Mouse (Mus musculus) liver, embryonic 16.5 days (tissue): Measurements from ENCODE around the gene Cnpy1. TPM values are rescaled to one million over a fixed set of nuclear protein-coding genes. Genes with fewer than 3 reads are reported as not detected.

ENCODE experiments used
- ATAC-seq: fragments of 200-750 bp; cut with Nextera tagmentation; 2 replicates; pipeline ENCODE4 v1.8.0; 2017; ENCODE audit warnings: low read depth, mild to moderate bottlenecking, moderate number of reproducible peaks, moderate library complexity
- H3K27ac ChIP-seq: fragments of 300-500 bp; sonication (generic); 2 replicates; pipeline ENCODE4 v1.5.1; 2014; ENCODE audit warnings: mild to moderate bottlenecking, low read length
- H3K27me3 ChIP-seq: fragments of 300-500 bp; sonication (generic); 2 replicates; pipeline ENCODE4 v1.6.1; 2014; ENCODE audit warnings: low read depth, low read length, mixed read lengths; ENCODE audit not compliant: control insufficient read depth, insufficient read depth
- H3K36me3 ChIP-seq: fragments of 300-500 bp; sonication (generic); 2 replicates; pipeline ENCODE4 v1.6.1; 2014; ENCODE audit warnings: mild to moderate bottlenecking; ENCODE audit not compliant: control insufficient read depth, insufficient read depth
- H3K4me1 ChIP-seq: fragments of 300-500 bp; sonication (generic); 2 replicates; pipeline ENCODE4 v1.6.1; 2014; ENCODE audit warnings: low read depth, low read length, mixed read lengths; ENCODE audit not compliant: control insufficient read depth
- H3K4me2 ChIP-seq: fragments of 300-500 bp; sonication (generic); 2 replicates; pipeline ENCODE4 v1.6.1; 2014; ENCODE audit warnings: low read depth, low read length, mixed read lengths
- H3K4me3 ChIP-seq: fragments of 300-500 bp; sonication (generic); 2 replicates; pipeline ENCODE4 v1.5.1; 2014; ENCODE audit warnings: low read depth, mild to moderate bottlenecking, low read length
- H3K9ac ChIP-seq: fragments of 300-500 bp; sonication (generic); 2 replicates; pipeline ENCODE4 v1.6.1; 2014; ENCODE audit warnings: low read depth, low read length
- H3K9me3 ChIP-seq: fragments of 300-500 bp; sonication (generic); replicated peaks from 2 replicates; pipeline ENCODE4 v1.6.1; 2016; ENCODE audit warnings: low read length; ENCODE audit not compliant: control insufficient read depth
- WGBS: fragments of 180-500 bp; shearing (Covaris S2); extraction: QIAGEN DNeasy Blood & Tissue Kit; methylation state at CpG from one replicate; pipeline ENCODE4 v1.1.7; 2014; ENCODE audit not compliant: insufficient replicate concordance; 5-methylcytosine and 5-hydroxymethylcytosine counted together
- polyA plus RNA-seq: library from polyadenylated mRNA; unstranded; fragments of >200 nt; fragmentation: Nextera tagmentation; extraction: Ambion mirVana; gene quantifications from 2 replicates; pipeline ENCODE4 v1.2.1, GENCODE M21; 2015

The Cnpy1 gene
- polyA plus RNA-seq, 1 experiment from 2014 or later, result not detected

- Histone ChIP-seq H3K27me3 (peaks cover 90% of the 10 kb centered on the region), H3K4me3 (no peak overlapping the region), H3K4me2 (no peak overlapping the region), H3K27ac (no peak overlapping the region), H3K36me3 (no peaks in the 10 kb centered on the region), H3K9me3 (no peaks in the 10 kb centered on the region), H3K4me1 (no peaks in the 10 kb centered on the region; the same call in 1 of the 2 replicates), H3K9ac (no peak overlapping the region)
- 5% methylated on average over 4 of the region's 4 CpGs for WGBS
- no peak for ATAC-seq
Observed at GRCm38 (mm10) chr5:28172921-28173670, 72.5 kb downstream of the Cnpy1 start.

- Histone ChIP-seq H3K4me3 (no peak overlapping the region), H3K27me3 (peaks cover 94% of the 10 kb centered on the region), H3K9ac (no peak overlapping the region), H3K27ac (no peak overlapping the region), H3K4me2 (no peak overlapping the region), H3K4me1 (no peaks in the 10 kb centered on the region; the same call in 1 of the 2 replicates), H3K9me3 (no peaks in the 10 kb centered on the region), H3K36me3 (no peaks in the 10 kb centered on the region)
- ATAC-seq, result no peak
- 6% methylated on average over 8 of the region's 8 CpGs for WGBS
Observed at GRCm38 (mm10) chr5:28172261-28172920, 73.2 kb downstream of the Cnpy1 start.

GRCm38 (mm10) chr5:28171667-28172066 lies 73.9 kb downstream of the Cnpy1 start:
- WGBS, result 13% methylated on average over 5 of the region's 5 CpGs
- no peak overlapping the region for H3K4me2 ChIP-seq
- no peaks in the 10 kb centered on the region; the same call in 1 of the 2 replicates for H3K4me1 ChIP-seq
- no peaks in the 10 kb centered on the region for H3K36me3 ChIP-seq
- peaks cover 95% of the 10 kb centered on the region for H3K27me3 ChIP-seq
- no peak overlapping the region for H3K9ac ChIP-seq
- H3K4me3 ChIP-seq, result no peak overlapping the region
- ATAC-seq, result no peak
- H3K9me3 ChIP-seq, result no peaks in the 10 kb centered on the region
- no peak overlapping the region for H3K27ac ChIP-seq

- ATAC-seq, result no peak
- H3K9ac ChIP-seq, result no peak overlapping the region
- no peaks in the 10 kb centered on the region for H3K36me3 ChIP-seq
- peaks cover 95% of the 10 kb centered on the region for H3K27me3 ChIP-seq
- no peak overlapping the region for H3K4me2 ChIP-seq
- H3K4me1 ChIP-seq, result no peaks in the 10 kb centered on the region; the same call in 1 of the 2 replicates
- no peak overlapping the region for H3K4me3 ChIP-seq
- H3K9me3 ChIP-seq, result no peaks in the 10 kb centered on the region
- WGBS, result 4% methylated on average over 19 of the region's 19 CpGs
- no peak overlapping the region for H3K27ac ChIP-seq
Observed at GRCm38 (mm10) chr5:28170892-28171291, 74.7 kb downstream of the Cnpy1 start.

- Histone ChIP-seq H3K36me3 (no peaks in the 10 kb centered on the region), H3K27ac (no peak overlapping the region), H3K9me3 (no peaks in the 10 kb centered on the region), H3K9ac (no peak overlapping the region), H3K27me3 (peaks cover 95% of the 10 kb centered on the region), H3K4me2 (no peak overlapping the region), H3K4me1 (no peaks in the 10 kb centered on the region; the same call in 1 of the 2 replicates), H3K4me3 (no peak overlapping the region)
- ATAC-seq, result no peak
- 5% methylated on average over 17 of the region's 17 CpGs for WGBS
Observed at GRCm38 (mm10) chr5:28170081-28170480, 75.5 kb downstream of the Cnpy1 start.

GRCm38 (mm10) chr5:28169166-28169801 lies 76.3 kb downstream of the Cnpy1 start:
- 7% methylated on average over 5 of the region's 5 CpGs for WGBS
- peaks cover 95% of the 10 kb centered on the region for H3K27me3 ChIP-seq
- H3K4me1 ChIP-seq, result no peaks in the 10 kb centered on the region; the same call in 1 of the 2 replicates
- no peak overlapping the region for H3K9ac ChIP-seq
- H3K4me2 ChIP-seq, result no peak overlapping the region
- no peak overlapping the region for H3K27ac ChIP-seq
- no peaks in the 10 kb centered on the region for H3K9me3 ChIP-seq
- no peaks in the 10 kb centered on the region for H3K36me3 ChIP-seq
- no peak overlapping the region for H3K4me3 ChIP-seq
- no peak for ATAC-seq

DNA sequence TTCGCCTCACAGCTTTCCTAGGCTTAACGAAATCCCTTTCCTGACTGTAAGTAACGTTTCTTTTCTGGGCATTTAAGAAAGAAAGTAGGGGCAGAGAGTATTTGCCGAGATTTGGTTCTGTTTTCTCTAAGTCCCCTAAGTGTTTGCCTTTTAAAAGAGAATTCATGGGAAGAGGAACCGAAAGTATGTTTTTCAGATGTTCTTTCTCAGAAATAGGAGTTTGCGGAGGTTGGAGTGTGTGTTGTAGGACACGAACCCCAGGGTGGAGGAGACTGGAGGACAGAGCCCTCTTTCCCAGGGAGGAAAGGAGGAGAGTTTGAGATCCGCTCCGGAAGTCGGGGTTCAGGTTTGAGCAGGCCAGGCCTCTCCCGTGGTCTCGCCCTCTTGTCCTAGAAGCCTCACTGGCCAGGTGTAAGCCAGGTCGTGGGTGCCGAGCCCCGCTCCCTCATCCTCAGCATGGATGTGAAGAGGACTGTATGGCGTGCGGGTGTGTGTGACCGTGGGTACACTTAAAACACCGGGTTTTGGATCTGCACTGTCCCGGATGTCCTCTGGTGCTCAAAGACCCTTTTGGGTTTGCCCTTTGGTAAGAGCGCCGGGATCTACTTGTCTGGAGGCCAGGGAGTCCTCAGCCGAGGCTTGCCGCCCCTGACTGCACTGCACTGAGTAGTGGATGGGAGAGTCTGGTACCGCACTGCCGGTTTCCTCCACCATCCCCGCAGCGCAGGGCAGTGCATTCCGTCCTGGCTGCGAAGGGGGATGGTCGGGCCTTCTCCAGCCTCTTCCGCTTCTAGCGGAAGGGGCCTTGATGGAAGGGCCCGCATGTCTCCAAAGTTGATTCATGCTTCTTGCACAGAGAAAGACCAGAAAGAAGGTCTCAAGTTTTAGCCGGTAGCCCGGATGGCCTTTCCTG lies 77.1 kb downstream of the Cnpy1 start:
- Histone ChIP-seq H3K27me3 (peaks cover 95% of the 10 kb centered on the region), H3K9me3 (no peaks in the 10 kb centered on the region), H3K36me3 (no peaks in the 10 kb centered on the region), H3K9ac (no peak overlapping the region), H3K4me3 (0 out of 2 replicates have a peak overlapping the region, but pooled peaks have one; percentile 16), H3K4me1 (no peaks in the 10 kb centered on the region; the same call in 1 of the 2 replicates), H3K4me2 (peak overlapping the region; percentile 4; the same call in 1 of the 2 replicates), H3K27ac (no peak overlapping the region)
- 2% methylated on average over 36 of the region's 36 CpGs for WGBS
- no peak for ATAC-seq

DNA sequence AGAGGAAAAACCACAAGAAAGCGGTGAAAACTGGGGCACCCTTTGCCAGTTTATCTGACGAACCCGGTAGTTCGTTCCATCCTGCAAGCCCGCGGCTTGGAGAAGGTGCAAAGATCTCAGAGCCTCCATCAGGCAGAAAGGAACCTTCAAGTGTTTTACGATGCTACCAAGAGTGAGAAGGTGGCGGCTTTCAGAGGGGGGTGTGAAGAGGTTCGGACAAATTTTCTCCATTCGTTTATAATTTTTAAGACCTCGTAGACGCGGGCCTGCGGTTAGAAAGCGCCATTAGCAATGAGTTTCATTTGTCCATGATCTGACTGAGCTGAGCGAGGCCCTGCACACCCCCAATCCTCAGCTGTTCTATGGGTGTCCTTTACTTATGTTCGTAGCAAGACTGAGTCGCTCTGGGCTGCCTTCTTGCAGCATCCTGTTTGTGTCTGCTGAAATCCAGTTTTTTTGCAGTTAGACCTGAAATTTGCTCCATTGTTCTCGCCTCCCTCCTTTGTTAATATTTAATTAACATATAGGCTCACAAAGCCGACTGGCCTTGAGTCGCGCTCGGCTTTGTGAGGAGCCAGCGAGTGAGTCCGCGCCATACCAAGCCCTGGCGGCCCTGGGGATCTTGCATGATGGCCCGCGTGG lies 77.9 kb downstream of the Cnpy1 start:
- H3K27me3 ChIP-seq, result peaks cover 94% of the 10 kb centered on the region
- H3K27ac ChIP-seq, result no peak overlapping the region
- H3K4me3 ChIP-seq, result 0 out of 2 replicates have a peak overlapping the region, but pooled peaks have one; percentile 16
- no peaks in the 10 kb centered on the region for H3K9me3 ChIP-seq
- WGBS, result under 1% methylated on average over 29 of the region's 29 CpGs
- no peak for ATAC-seq
- 0 out of 2 replicates have a peak overlapping the region, but pooled peaks have one; percentile 4 for H3K4me2 ChIP-seq
- H3K9ac ChIP-seq, result no peak overlapping the region
- no peaks in the 10 kb centered on the region; the same call in 1 of the 2 replicates for H3K4me1 ChIP-seq
- H3K36me3 ChIP-seq, result no peaks in the 10 kb centered on the region
